Mouse (Mus musculus): Measurements from ENCODE around the gene Vsx1. TPM values are rescaled to one million over a fixed set of nuclear protein-coding genes. Genes with fewer than 3 reads are reported as not detected.

Vsx1 gene
- total RNA-seq, 2 experiments from 2014 or later, result not detected

DNA sequence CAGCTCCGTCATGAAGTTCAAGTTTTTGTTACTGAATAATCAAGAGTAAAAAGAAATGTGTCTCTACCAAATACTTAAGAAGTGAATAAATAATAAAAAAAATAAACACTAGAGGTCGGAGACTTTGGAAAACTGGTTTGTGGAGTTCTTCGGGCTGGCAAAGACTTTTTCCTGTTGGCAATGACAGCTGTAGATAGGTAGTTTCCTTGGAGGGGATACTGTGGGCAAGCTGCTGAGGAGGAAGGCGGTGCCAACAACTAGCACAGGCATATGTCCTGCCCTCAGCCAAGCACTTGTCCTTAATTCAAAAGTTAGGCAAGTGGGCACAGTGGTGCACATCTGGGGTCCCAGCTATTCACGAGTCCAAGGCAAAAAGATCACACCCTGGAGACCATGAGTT, 20.2 kb downstream of the Vsx1 start:
- intact Hi-C loops (cut with DNase I), result loop anchor here (5.0 kb wide), 2 partner anchors 107 to 532 kb away; partner anchors contain the start of gene Zfp120
- DNase-seq, result no peak

DNA sequence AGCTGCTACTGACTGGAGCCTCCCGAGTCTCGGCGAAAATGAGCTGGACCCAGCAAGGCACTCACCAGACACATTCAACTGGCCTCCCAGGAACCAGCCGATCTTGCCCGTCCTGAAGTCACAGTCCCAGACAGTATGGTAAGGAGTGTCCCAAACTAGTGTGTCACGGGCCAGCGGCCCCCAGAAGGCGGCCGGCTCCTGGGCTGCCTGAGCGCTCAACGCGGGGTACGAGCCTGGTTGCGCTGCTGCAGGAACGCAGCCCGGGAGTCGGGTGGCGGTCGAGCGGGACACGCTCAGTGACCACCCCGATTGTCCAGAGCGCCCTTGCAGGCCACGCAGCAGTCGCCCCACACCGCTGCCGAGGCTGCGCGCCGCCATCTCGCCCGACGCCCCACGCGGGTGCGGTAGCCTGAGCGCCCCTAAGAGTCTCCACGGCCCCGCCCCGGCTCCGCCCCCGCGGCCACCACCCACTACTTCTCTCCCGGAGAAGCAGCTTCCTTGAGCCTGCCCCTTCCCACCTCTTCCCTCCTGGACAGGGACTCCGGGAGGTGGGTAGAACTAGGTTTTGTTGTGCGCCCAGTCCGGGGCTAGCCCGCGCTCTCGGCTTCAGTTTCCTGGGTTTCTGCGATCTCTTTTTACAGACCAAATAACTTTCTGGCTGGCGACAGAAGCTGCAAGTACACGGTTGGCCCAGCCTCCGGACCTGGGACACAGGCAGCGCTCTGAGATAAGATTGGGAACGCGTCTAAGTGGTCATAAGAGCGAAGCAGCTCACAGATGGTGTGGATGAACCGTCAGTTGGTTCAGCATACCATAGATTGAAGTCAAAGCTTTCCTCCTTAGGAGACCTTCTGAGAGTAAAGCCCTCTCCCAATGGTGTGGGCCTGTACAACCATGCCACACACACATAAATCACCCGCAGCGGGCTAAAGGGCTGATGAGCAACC, 21.1 kb downstream of the Vsx1 start, which contains the start of gene Acss1:
Acss1 (minus strand) TSS at position 681 of the 947 bp plus-strand sequence.
- intact Hi-C loops (cut with DNase I), result loop anchor here (5.0 kb wide), 2 partner anchors 106 to 531 kb away; partner anchors contain the start of gene Zfp120
- peak; percentile 73 to 81 for DNase-seq

DNA sequence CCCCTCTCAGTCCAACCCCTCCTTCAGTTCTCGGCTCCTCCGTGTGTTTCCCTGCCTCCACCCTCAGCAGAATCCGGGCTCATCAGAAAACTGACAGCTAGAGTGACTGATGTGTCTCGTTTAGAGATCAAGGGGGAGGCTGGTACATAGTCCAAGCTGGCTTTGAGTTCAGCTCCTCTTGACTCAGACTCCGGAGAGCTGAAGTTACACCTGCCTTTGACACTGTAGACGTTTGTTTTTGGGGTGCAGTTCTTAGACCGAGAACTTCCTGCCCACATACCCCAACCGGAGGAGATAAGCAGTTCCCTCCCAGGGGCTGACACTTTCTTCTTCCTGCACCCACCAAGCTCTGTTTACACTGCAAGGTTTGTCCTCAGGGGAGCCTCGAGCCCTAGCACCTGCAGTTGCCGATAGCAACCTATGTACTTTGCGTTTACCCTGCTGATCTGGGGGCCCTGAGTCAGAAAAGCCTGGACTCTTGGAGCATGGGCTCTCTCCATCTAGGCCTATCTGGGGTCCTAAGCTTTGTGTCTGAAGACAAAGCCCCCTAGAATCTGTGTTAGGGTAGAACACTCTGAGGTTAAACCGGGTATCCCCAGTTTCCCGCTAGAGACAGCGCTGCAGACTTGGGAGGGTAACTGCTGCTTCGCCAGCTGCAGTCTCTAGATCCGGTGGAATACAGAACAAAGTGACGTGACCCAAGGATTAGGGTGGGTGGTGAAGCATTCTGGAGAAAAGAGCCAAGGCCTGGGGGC, 21.9 kb downstream of the Vsx1 start:
- intact Hi-C loops (cut with DNase I), result loop anchor here (5.0 kb wide), 2 partner anchors 105 to 530 kb away; partner anchors contain the start of gene Zfp120
- peak in 1 of 2 experiments; percentile 19 for DNase-seq

DNA sequence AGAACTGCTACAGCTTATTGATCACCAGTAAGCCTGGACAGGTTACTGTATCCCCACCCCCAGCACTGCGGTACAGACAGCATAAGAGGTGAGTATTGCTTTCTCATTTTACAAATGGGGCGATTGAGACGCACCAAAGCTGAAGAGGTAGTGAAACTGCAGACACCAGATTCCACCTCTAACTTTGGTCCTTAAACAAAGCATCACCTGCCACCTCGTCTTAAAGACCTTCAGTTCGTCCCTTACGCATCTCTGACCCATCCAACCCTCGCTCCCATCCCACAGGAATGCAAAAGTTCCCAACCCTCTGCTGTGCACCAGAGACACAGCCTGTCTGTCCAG, 22.5 kb downstream of the Vsx1 start:
- no peak for DNase-seq
- intact Hi-C loops (cut with DNase I), result loop anchor here (5.0 kb wide), 2 partner anchors 104 to 529 kb away; partner anchors contain the start of gene Zfp120

DNA sequence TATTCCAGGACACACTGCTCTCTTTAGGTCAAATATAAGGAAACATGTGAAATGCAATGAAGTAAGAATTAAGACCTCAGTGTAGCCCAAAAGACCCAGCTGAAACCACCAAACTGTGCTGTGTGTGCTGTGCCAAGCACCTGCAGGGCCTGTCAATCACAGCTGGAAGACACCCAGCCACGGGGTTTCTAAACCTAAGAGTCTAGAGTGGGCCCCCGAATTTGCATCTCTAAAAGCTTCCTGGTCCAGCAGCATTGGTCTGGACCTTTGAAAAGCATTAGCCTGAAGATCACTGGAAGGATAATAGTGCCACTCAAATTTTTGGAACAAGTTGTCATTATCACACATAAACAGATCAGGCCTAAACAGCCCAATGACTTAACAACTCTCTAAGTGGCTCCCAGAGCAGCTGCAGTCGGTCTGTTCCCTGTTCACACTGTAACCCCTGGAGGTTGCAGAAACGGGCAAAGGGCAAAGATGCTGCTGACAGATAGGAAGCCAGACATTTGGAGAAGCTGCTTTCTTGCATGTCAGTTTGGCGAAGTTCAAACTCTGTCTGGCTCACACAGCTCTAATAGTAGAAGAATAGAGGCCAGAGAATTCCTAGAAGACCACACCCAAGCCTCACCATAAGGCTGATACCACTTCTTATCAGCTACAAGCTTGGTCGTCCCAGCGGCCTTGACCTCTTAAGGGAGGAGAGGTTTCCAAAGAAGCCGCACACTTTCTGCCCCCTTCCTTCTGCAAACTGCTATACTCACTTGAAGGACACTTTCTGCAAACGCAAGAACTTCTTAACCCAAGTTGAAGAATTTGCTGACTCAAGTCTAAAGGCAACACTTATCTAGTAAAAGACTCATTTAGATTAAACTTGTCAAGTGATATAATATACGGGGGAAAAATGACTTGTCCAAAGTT, 23.4 kb downstream of the Vsx1 start:
- intact Hi-C loops (cut with DNase I), result loop anchor here (5.0 kb wide), 2 partner anchors 103 to 528 kb away; partner anchors contain the start of gene Zfp120
- DNase-seq, result peak in 1 of 2 experiments; percentile 20

DNA sequence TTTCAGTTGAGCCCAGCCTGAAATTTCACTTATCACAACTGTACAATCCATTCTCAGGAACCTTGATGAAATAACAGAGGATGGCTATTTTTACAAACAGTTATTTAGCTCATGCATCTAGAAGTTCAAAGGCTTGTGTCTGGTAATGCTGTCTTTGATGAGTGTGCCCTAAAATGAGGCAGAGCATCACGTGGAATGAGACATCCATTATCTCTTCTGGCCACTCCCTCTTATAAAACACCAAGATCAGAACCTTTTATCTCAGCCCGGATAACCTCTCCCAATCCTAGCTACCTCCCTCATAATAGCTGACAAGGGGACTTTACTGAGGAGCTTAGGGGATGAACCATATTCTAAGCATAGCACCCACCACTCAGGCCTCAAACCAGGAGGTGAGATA, 24.2 kb downstream of the Vsx1 start:
- no peak for DNase-seq
- intact Hi-C loops (cut with DNase I), result loop anchor here (5.0 kb wide), 2 partner anchors 103 to 528 kb away; partner anchors contain the start of gene Zfp120

DNA sequence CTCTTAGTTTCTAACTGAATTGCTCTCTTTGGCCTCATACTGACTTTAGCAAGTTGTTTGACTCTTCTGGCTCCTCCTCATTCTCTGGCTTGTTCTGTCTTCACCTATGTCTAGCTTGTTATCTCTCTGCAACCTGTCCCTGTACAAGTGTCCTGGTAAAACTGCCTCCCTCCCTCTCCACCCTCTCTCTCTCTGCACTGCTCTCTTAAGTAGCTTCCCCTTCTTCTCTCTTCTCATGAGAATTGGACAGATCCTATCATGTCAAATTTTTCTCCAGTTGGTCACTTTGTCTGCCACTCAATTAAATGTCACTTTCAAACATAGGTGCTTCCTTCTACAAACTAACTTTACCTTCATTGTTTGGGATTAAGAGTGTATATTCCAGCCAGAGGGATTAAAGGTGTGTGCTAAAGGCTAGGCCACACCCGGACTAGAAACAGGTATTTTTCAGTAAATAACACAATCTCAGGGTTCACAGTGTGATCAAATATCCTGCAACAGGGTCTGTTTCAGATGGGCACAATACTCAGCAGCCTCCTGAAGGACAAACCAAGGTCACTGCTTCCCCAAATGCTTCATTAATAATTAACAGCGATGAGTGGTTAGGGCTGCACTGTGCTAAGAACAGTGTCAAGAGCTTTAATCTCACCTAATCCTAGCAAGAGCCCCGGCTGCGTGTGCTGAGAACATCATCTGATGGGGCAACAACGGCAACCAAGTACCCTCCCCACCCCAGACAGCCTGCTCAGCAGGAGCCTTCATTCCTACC, 24.8 kb downstream of the Vsx1 start:
- intact Hi-C loops (cut with DNase I), result no loop called here
- no peak for DNase-seq

DNA sequence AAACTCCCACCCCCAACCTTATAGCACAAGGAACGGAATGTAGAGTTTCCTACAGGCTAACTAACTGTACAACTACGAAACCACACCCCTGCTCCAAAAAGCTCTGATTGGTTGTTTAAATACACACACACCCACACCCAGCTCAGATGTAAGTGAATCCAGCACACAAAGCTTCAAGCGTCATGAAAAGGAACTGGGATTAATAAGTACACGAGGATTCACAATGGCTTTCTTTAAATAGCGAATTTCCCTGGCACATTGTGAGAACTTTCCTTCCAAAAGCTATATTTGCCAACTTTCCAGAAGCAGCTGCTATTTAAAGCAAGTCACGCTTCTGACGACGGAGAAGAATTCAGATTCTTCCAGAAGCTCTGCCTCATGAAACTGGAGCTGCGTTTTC, 25.9 kb downstream of the Vsx1 start:
- intact Hi-C loops (cut with DNase I), result no loop called here
- peak in 1 of 2 experiments; percentile 48 for DNase-seq

DNA sequence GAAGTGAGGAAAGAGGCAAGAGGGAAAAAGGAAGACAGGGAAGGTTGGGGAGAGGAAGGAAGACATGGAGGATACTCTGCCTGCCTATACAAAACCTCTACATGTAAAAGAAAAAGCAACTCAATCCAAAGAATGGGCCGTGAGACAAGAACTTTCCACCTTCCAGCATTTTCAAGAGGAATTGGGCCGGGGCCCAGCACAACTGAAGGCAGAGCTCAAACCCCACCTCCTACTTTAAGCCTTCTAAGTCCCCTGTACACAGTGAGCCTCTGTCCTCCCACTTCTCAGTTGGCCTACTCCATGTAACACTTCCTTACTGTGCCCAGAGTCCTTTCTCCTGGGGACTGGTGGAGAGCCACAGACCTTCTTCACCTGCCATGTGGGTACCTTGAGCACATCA, 27.2 kb downstream of the Vsx1 start:
- intact Hi-C loops (cut with DNase I), result no loop called here
- DNase-seq, result no peak

DNA sequence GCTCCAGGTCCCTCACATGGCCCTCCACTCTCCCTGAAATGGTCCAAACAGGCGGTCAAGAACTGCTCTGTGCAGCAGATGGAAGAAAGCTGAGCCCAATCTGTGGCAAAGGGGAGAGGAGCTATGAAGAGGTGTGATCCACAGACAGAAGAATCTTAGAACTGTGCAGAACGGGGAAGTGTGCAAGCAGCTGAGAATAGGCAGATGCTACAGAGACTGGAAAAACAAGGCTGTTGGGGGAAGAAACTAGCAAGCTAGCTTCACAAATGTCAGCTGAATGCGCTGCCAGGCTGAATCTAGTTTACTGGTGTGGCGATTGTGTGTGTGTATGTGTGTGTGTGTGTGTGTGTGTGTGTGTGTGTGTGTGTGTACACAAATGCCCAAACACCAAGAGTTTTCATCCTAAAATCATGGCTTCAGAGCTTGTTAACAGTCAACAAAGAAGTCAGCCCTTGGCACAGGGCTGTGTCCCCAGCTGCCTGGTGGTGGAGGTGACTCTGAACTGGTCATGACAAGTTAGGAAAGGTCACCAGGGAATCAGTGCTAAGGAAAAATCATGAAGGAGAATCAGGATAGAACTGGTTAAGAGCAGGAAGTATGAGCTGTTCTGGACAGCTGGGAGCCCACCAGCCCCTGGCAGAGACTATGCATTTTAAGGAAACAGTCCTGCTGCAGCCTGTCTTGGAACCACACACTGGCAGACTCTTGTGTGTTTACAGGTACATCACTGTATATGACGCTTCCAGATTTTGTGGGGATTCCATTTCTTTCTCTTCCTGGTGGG, 28.3 kb downstream of the Vsx1 start:
- intact Hi-C loops (cut with DNase I), result no loop called here
- DNase-seq, result no peak

DNA sequence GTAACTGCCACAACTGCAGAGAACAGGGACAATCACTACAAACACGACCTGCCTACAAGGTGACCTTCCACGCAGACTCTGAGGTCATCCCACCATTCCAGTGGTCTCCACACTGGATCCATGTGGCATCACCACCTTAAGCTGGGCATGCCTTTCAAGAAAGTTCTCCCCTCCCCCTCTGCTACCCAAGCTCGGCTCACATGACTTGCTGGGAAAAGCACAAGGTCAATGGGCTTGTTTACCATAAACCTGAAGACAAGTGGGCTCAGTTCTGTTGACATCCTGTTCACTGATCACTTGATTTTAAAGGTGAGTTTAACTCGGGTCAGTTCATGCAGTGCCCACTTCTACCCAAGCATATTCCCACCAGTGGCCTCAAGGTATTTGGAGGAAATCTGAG, 29.1 kb downstream of the Vsx1 start:
- DNase-seq, result no peak
- intact Hi-C loops (cut with DNase I), result no loop called here

DNA sequence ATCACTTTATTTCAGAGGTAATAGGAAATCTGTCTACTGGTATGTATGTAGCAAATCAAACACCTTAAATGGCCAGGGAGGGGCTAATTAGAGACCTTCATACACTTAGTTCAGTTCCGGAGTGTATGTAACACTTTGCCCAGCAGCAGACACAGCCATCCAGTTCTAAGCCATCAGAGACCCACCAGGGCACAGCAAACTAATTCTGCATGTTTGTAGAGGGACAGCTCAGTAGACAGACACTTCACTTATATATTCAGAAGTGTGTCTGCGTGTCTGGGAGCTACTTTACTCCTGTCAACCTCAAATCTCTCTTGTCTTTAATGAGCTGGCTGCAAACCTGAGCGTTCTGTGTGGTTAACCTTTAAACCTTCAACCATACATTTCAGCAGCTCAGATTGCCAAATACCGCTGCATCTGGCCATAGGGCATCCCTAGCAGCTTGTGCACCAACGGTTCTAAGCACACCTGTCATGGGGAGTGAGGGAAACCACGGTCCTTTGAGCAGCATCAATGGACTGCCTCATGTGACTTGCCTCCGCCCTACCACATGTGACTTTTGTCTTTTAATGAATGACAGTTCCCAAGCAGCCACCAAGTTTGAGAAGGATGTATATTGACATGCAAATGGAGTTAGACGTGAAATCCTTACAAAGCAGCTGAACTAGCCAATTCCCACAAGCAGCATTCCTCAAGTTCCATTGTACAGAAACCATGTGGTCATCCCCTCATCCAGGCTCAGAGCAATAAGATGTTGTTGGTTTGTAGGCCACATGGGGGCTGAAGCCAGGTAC, 32.0 kb downstream of the Vsx1 start:
- intact Hi-C loops (cut with DNase I), result no loop called here
- no peak for DNase-seq

DNA sequence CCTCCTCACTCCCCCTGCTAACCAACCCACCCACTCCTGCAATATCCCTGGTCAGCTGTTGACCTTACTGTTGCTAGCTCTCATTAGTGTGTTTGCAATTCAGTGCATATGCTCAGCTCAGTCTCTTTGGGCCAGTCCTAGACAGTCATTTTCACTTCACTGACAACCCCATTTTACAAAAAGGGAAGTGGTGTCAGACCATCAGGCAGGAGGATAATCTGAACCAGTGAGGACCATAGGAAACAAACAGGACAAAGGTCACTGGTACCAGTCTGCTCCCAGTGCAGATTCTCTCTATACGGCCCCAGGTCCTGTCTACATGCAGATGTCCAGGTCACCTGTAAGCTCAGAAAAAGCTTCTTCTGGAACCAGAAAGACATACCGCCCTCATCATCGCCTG, 33.0 kb downstream of the Vsx1 start:
- intact Hi-C loops (cut with DNase I), result no loop called here
- DNase-seq, result no peak

DNA sequence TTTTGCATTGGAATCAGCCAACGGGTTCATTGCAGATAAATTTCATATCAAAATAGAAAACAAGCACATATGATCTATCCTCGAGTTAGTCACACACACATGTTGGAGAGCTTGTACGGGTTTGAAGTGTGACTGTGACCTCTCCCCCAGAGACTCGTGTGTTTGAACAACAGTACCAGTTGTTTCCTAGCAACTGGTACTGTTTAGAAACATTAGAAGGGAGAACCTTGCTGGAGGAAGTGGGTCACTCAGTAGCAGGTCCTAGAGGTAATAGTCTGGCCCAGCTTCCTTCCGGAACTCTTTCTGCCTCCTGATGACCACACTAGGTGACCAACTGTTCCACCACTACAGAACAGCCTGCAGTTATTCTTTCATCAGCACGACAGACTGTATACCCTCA, 33.9 kb downstream of the Vsx1 start:
- intact Hi-C loops (cut with DNase I), result no loop called here
- no peak for DNase-seq

DNA sequence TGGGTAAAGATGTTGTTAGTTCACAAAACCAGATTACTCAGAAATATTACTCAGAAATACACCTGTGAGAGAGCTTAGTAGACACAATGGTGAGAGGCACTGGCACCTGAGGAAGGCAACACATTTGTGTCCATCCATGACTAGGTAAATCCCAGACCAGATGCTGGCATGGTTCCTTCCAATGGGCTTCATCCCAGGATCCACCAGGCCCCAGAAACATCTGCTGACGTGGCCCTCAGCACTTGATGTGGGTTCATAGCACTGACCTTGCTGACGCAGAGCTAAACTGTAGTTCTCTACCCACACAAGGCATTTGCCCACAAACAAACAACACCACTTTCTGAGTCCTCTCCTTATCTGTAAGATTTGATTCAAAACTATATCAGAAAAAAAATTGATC, 34.3 kb downstream of the Vsx1 start:
- DNase-seq, result no peak
- intact Hi-C loops (cut with DNase I), result no loop called here

DNA sequence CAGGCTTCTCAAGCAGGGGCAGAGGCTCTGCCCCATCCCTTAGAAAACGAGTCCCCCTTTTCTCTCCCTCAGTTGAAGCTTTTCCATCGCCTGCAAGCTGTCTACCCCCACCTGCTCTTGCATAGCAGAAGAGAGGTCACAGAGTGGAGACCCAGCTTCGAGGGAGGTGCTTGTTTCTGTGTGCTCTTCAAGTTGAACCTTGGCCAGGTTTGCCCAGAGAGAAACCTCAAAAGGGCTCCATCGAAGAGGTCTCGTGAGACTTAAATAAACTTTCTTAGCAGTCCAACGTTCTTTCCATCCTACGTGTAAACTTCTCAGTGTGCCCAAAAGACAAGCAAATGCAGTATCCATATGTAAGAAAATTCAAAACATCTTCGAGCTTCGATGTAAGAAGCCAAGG, 37.8 kb downstream of the Vsx1 start:
- no peak for DNase-seq
- intact Hi-C loops (cut with DNase I), result no loop called here

DNA sequence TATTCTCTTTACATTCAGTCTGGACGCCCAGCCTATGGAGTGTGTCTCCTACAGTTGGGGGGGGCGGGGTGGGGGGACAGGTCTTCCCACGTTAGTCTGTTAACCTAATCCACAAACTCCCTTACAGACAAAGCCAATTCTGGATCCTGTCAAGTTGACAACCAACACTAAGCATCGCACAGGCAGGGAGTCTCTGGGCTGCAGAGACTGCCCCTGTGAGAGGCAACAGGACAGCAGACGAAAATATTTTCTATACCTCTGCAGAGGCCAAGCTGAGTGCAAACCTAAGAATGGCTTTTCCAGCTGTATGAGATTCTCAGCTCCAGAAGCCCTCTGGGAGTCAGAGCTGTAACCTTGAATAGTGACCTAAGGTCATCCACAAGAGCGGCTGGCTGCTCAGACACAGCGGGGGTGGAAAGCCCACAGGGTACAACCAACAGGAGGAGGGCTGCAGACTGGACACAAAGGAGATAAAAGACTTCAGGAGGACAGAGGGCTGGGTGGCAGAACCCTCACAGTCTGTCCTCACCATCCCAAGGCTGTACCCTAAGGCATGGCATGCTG, 38.6 kb downstream of the Vsx1 start:
- no peak for DNase-seq
- intact Hi-C loops (cut with DNase I), result no loop called here
